Mouse (Mus musculus): Measurements from ENCODE around the gene Spdef. TPM values are rescaled to one million over a fixed set of nuclear protein-coding genes. Genes with fewer than 3 reads are reported as not detected.

Gene Spdef
- polyA plus RNA-seq, 1 experiment from 2014 or later: not detected

GRCm38 (mm10) chr17:27702518-27702917 is 26.2 kb downstream of the Spdef start:
- WGBS: 2% methylated on average over 34 of the region's 34 CpGs

GRCm38 (mm10) chr17:27701856-27702255 is 26.9 kb downstream of the Spdef start:
- no peak overlapping the region for H3K9ac ChIP-seq (ENCODE audit: low read depth, low read length)
- WGBS: 71% methylated on average over 6 of the region's 6 CpGs
- no peak overlapping the region for H3K27ac ChIP-seq (ENCODE audit: low read depth, low read length)
- H3K4me3 ChIP-seq (ENCODE audit: low read depth, low read length): no peak overlapping the region
- ATAC-seq (replicated peaks; ENCODE audit: low FRiP score) (no peak), DNase-seq (ENCODE audit: low spot score) (no peak)
- H3K9me3 ChIP-seq (ENCODE audit: control insufficient read depth, low read length): peaks cover 8% of the 10 kb centered on the region; the same call in 1 of the 2 replicates
- peaks cover 20% of the 10 kb centered on the region for H3K27me3 ChIP-seq (replicated peaks; ENCODE audit: control insufficient read depth, insufficient read depth, low read length)
- no peaks in the 10 kb centered on the region for H3K4me1 ChIP-seq (replicated peaks; ENCODE audit: control insufficient read depth, insufficient read depth, low read length)
- no peaks in the 10 kb centered on the region for H3K36me3 ChIP-seq (ENCODE audit: control insufficient read depth, insufficient read depth, low read length)
- no peak overlapping the region for H3K4me2 ChIP-seq

More at GRCm38 (mm10) chr17:27702518-27702917, 26.2 kb downstream of the Spdef start:
- Histone ChIP-seq H3K27ac (ENCODE audit: low read depth, low read length) (no peak overlapping the region), H3K9me3 (ENCODE audit: control insufficient read depth, low read length) (peaks cover 8% of the 10 kb centered on the region; the same call in 1 of the 2 replicates), H3K4me2 (peak overlapping the region; percentile 71), H3K4me1 (replicated peaks; ENCODE audit: control insufficient read depth, insufficient read depth, low read length) (0 out of 2 replicates have a peak, but pooled peaks cover under 1% of the 10 kb centered on the region), H3K4me3 (ENCODE audit: low read depth, low read length) (peak overlapping the region; percentile 38), H3K9ac (ENCODE audit: low read depth, low read length) (no peak overlapping the region), H3K36me3 (ENCODE audit: control insufficient read depth, insufficient read depth, low read length) (no peaks in the 10 kb centered on the region), H3K27me3 (replicated peaks; ENCODE audit: control insufficient read depth, insufficient read depth, low read length) (peaks cover 25% of the 10 kb centered on the region)
- peak; percentile 41 for ATAC-seq (replicated peaks; ENCODE audit: low FRiP score)
- peak; percentile 71 for DNase-seq (ENCODE audit: low spot score)

- H3K4me2 ChIP-seq: no peak overlapping the region
- no peaks in the 10 kb centered on the region for H3K4me1 ChIP-seq (replicated peaks; ENCODE audit: control insufficient read depth, insufficient read depth, low read length)
- no peak overlapping the region for H3K9ac ChIP-seq (ENCODE audit: low read depth, low read length)
- WGBS: 74% methylated on average over 2 of the region's 2 CpGs
- DNase-seq (ENCODE audit: low spot score) (no peak), ATAC-seq (replicated peaks; ENCODE audit: low FRiP score) (no peak)
- no peak overlapping the region for H3K27ac ChIP-seq (ENCODE audit: low read depth, low read length)
- H3K27me3 ChIP-seq (replicated peaks; ENCODE audit: control insufficient read depth, insufficient read depth, low read length): peaks cover 10% of the 10 kb centered on the region
- H3K4me3 ChIP-seq (ENCODE audit: low read depth, low read length): no peak overlapping the region
- no peaks in the 10 kb centered on the region for H3K36me3 ChIP-seq (ENCODE audit: control insufficient read depth, insufficient read depth, low read length)
- H3K9me3 ChIP-seq (ENCODE audit: control insufficient read depth, low read length): peaks cover 8% of the 10 kb centered on the region; the same call in 1 of the 2 replicates
Measured at GRCm38 (mm10) chr17:27700812-27701211, 27.9 kb downstream of the Spdef start.

GRCm38 (mm10) chr17:27699641-27700244 is 29.0 kb downstream of the Spdef start:
- Histone ChIP-seq H3K27ac (ENCODE audit: low read depth, low read length) (no peak overlapping the region), H3K4me2 (no peak overlapping the region), H3K9me3 (ENCODE audit: control insufficient read depth, low read length) (peaks cover 8% of the 10 kb centered on the region; the same call in 1 of the 2 replicates), H3K9ac (ENCODE audit: low read depth, low read length) (no peak overlapping the region), H3K4me3 (ENCODE audit: low read depth, low read length) (no peak overlapping the region), H3K36me3 (ENCODE audit: control insufficient read depth, insufficient read depth, low read length) (no peaks in the 10 kb centered on the region), H3K27me3 (replicated peaks; ENCODE audit: control insufficient read depth, insufficient read depth, low read length) (0 out of 2 replicates have a peak, but pooled peaks cover 2% of the 10 kb centered on the region), H3K4me1 (replicated peaks; ENCODE audit: control insufficient read depth, insufficient read depth, low read length) (no peaks in the 10 kb centered on the region)
- DNase-seq (ENCODE audit: low spot score): no peak
- no peak for ATAC-seq (replicated peaks; ENCODE audit: low FRiP score)
- 75% methylated on average over 17 of the region's 17 CpGs for WGBS

- no peaks in the 10 kb centered on the region for H3K4me1 ChIP-seq (replicated peaks; ENCODE audit: control insufficient read depth, insufficient read depth, low read length)
- H3K4me3 ChIP-seq (ENCODE audit: low read depth, low read length): no peak overlapping the region
- no peak overlapping the region for H3K9ac ChIP-seq (ENCODE audit: low read depth, low read length)
- no peaks in the 10 kb centered on the region for H3K9me3 ChIP-seq (ENCODE audit: control insufficient read depth, low read length)
- WGBS: 51% methylated on average over 14 of the region's 14 CpGs
- H3K36me3 ChIP-seq (ENCODE audit: control insufficient read depth, insufficient read depth, low read length): no peaks in the 10 kb centered on the region
- H3K4me2 ChIP-seq: no peak overlapping the region
- ATAC-seq (replicated peaks; ENCODE audit: low FRiP score) (no peak), DNase-seq (ENCODE audit: low spot score) (no peak)
- H3K27me3 ChIP-seq (replicated peaks; ENCODE audit: control insufficient read depth, insufficient read depth, low read length): peaks cover 23% of the 10 kb centered on the region
- H3K27ac ChIP-seq (ENCODE audit: low read depth, low read length): no peak overlapping the region
Measured at GRCm38 (mm10) chr17:27690993-27691693, 37.6 kb downstream of the Spdef start.

GRCm38 (mm10) chr17:27686395-27686794 is 42.4 kb downstream of the Spdef start:
- no peak for DNase-seq (ENCODE audit: low spot score)
- no peaks in the 10 kb centered on the region for H3K9me3 ChIP-seq (ENCODE audit: control insufficient read depth, low read length)
- peaks cover 7% of the 10 kb centered on the region; the same call in 1 of the 2 replicates for H3K4me1 ChIP-seq (replicated peaks; ENCODE audit: control insufficient read depth, insufficient read depth, low read length)
- no peak overlapping the region for H3K27ac ChIP-seq (ENCODE audit: low read depth, low read length)
- 33% methylated on average over 5 of the region's 5 CpGs for WGBS
- H3K36me3 ChIP-seq (ENCODE audit: control insufficient read depth, insufficient read depth, low read length): no peaks in the 10 kb centered on the region
- ATAC-seq (replicated peaks; ENCODE audit: low FRiP score): no peak
- H3K4me2 ChIP-seq: no peak overlapping the region
- peaks cover 59% of the 10 kb centered on the region for H3K27me3 ChIP-seq (replicated peaks; ENCODE audit: control insufficient read depth, insufficient read depth, low read length)
- no peak overlapping the region for H3K4me3 ChIP-seq (ENCODE audit: low read depth, low read length)
- no peak overlapping the region for H3K9ac ChIP-seq (ENCODE audit: low read depth, low read length)

- Histone ChIP-seq H3K27me3 (replicated peaks; ENCODE audit: control insufficient read depth, insufficient read depth, low read length) (peaks cover 59% of the 10 kb centered on the region), H3K4me3 (ENCODE audit: low read depth, low read length) (peak overlapping the region; percentile 46), H3K36me3 (ENCODE audit: control insufficient read depth, insufficient read depth, low read length) (no peaks in the 10 kb centered on the region), H3K9ac (ENCODE audit: low read depth, low read length) (no peak overlapping the region), H3K4me2 (peak overlapping the region; percentile 77), H3K27ac (ENCODE audit: low read depth, low read length) (no peak overlapping the region), H3K4me1 (replicated peaks; ENCODE audit: control insufficient read depth, insufficient read depth, low read length) (peaks cover 7% of the 10 kb centered on the region; the same call in 1 of the 2 replicates), H3K9me3 (ENCODE audit: control insufficient read depth, low read length) (no peaks in the 10 kb centered on the region)
- 3% methylated on average over 11 of the region's 11 CpGs for WGBS
- DNase-seq (ENCODE audit: low spot score) (no peak), ATAC-seq (replicated peaks; ENCODE audit: low FRiP score) (no peak)
Measured at GRCm38 (mm10) chr17:27685550-27685913, 43.2 kb downstream of the Spdef start.

GRCm38 (mm10) chr17:27684886-27685549 is 43.7 kb downstream of the Spdef start:
- ATAC-seq (replicated peaks; ENCODE audit: low FRiP score): no peak
- H3K9ac ChIP-seq (ENCODE audit: low read depth, low read length): no peak overlapping the region
- peaks cover 59% of the 10 kb centered on the region for H3K27me3 ChIP-seq (replicated peaks; ENCODE audit: control insufficient read depth, insufficient read depth, low read length)
- H3K4me3 ChIP-seq (ENCODE audit: low read depth, low read length): peak overlapping the region; percentile 46
- no peaks in the 10 kb centered on the region for H3K36me3 ChIP-seq (ENCODE audit: control insufficient read depth, insufficient read depth, low read length)
- 1% methylated on average over 47 of the region's 53 CpGs for WGBS
- DNase-seq (ENCODE audit: low spot score): no peak
- H3K4me1 ChIP-seq (replicated peaks; ENCODE audit: control insufficient read depth, insufficient read depth, low read length): peaks cover 7% of the 10 kb centered on the region; the same call in 1 of the 2 replicates
- H3K27ac ChIP-seq (ENCODE audit: low read depth, low read length): no peak overlapping the region
- no peaks in the 10 kb centered on the region for H3K9me3 ChIP-seq (ENCODE audit: control insufficient read depth, low read length)
- H3K4me2 ChIP-seq: peak overlapping the region; percentile 77
